ENCODE assay signal across 8 mouse cellular contexts in the genomic region with DNA sequence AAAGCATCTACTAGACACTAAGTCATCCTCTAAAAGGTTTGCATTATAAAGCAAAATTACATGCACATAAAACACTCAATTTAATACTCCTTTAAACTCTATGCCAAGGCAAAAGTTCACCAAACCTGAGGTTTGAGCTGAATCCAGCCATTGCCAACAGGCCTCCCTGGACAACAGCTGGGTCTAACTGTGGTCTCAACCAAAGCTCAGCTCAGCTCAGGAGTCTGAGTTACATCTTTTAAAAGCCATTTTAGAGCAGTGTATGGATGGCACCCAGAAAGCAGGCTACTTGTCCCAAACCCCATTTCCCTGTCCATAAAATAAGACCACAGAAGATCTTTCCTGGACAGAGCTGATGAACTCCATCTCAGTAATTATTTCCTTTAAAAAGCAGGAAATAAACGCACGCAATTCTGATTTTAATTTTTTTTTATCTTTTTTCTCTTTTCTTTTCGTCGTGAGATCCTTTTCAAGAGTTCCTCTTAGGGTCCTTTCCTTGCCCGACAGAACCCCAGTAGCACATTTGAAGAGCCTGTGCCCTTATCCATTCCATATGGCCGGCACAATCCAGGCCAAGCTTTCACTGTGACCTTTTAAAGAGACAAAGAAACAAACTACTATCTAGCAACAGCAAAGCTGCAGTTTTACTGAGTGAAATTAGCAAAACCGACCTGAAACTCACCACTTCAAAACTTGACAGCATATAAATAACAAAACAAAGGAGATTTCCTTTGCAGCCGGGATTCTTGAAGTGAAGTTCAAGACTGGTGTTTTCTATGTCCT. TPM values are rescaled to one million over a fixed set of nuclear protein-coding genes. Genes with fewer than 3 reads are reported as not detected.
DNase-seq lines count a peak whose midpoint lies in the region; ATAC-seq lines count a peak whose summit lies in the region.

No protein-coding gene starts in this region.

- peak; percentile 54 for DNase-seq in urinary bladder, postnatal 14 days (ENCODE audit: low spot score)
- no peak for DNase-seq in urinary bladder, postnatal 10 days (ENCODE audit: low spot score)
- peak; percentile 67 for DNase-seq in embryo, embryonic 11 days
- peak; percentile 80 for DNase-seq in lung, postnatal 36 days
- no peak for DNase-seq in left cerebral cortex, adult 9 months (ENCODE audit: low spot score in 2 of 2)

- H3K4me2 ChIP-seq in heart, embryonic 12.5 days, result peak overlapping the region; percentile 86
- H3K4me2 ChIP-seq in kidney, embryonic 14.5 days (replicated peaks; ENCODE audit: low read depth, low read length), result peak overlapping the region; percentile 87
- H3K4me2 ChIP-seq in stomach, embryonic 16.5 days (ENCODE audit: low read depth, low read length), result peak overlapping the region; percentile 91

- no peak for ATAC-seq in heart, embryonic 12.5 days (ENCODE audit: insufficient number of reproducible peaks, low FRiP score)
- ATAC-seq in kidney, embryonic 14.5 days (ENCODE audit: low FRiP score, low TSS enrichment), result no peak
- ATAC-seq in stomach, embryonic 16.5 days (ENCODE audit: insufficient read depth, low FRiP score), result no peak

- peak overlapping the region; percentile 93; the same call in 1 of the 2 replicates for H3K9ac ChIP-seq in heart, embryonic 12.5 days
- H3K9ac ChIP-seq in kidney, embryonic 14.5 days (ENCODE audit: low read depth, low read length), result peak overlapping the region; percentile 72; the same call in 1 of the 2 replicates
- 0 out of 2 replicates have a peak overlapping the region, but pooled peaks have one; percentile 80 for H3K9ac ChIP-seq in stomach, embryonic 16.5 days (ENCODE audit: low read length)

- H3K27ac ChIP-seq in heart, embryonic 12.5 days (ENCODE audit: poor library complexity, severe bottlenecking), result 0 out of 2 replicates have a peak overlapping the region, but pooled peaks have one; percentile 89
- no peak overlapping the region for H3K27ac ChIP-seq in kidney, embryonic 14.5 days (ENCODE audit: low read depth, low read length)
- no peak overlapping the region for H3K27ac ChIP-seq in stomach, embryonic 16.5 days (ENCODE audit: low read length)

- no peaks in the 10 kb centered on the region for H3K9me3 ChIP-seq in heart, embryonic 12.5 days (replicated peaks)
- no peaks in the 10 kb centered on the region for H3K9me3 ChIP-seq in kidney, embryonic 14.5 days (ENCODE audit: control insufficient read depth, low read length)
- no peaks in the 10 kb centered on the region for H3K9me3 ChIP-seq in stomach, embryonic 16.5 days (replicated peaks; ENCODE audit: control insufficient read depth, low read length)

- no peaks in the 10 kb centered on the region for H3K36me3 ChIP-seq in heart, embryonic 12.5 days
- no peaks in the 10 kb centered on the region for H3K36me3 ChIP-seq in kidney, embryonic 14.5 days (ENCODE audit: control insufficient read depth, insufficient read depth, low read length)
- no peaks in the 10 kb centered on the region for H3K36me3 ChIP-seq in stomach, embryonic 16.5 days (ENCODE audit: control insufficient read depth, insufficient read depth, low read length)

- H3K4me1 ChIP-seq in heart, embryonic 12.5 days (replicated peaks), result peaks cover 8% of the 10 kb centered on the region
- 0 out of 2 replicates have a peak, but pooled peaks cover 2% of the 10 kb centered on the region for H3K4me1 ChIP-seq in kidney, embryonic 14.5 days (ENCODE audit: control insufficient read depth, insufficient read depth, low read length)
- peaks cover 10% of the 10 kb centered on the region for H3K4me1 ChIP-seq in stomach, embryonic 16.5 days (ENCODE audit: control insufficient read depth, insufficient read depth, low read length)

- peak overlapping the region; percentile 91 for H3K4me3 ChIP-seq in heart, embryonic 12.5 days
- H3K4me3 ChIP-seq in kidney, embryonic 14.5 days (ENCODE audit: low read length), result peak overlapping the region; percentile 75
- peak overlapping the region; percentile 80 for H3K4me3 ChIP-seq in stomach, embryonic 16.5 days (replicated peaks; ENCODE audit: low read length)

- no peaks in the 10 kb centered on the region for H3K27me3 ChIP-seq in heart, embryonic 12.5 days (replicated peaks)
- no peaks in the 10 kb centered on the region for H3K27me3 ChIP-seq in kidney, embryonic 14.5 days (ENCODE audit: control insufficient read depth, insufficient read depth, low read length)
- no peaks in the 10 kb centered on the region for H3K27me3 ChIP-seq in stomach, embryonic 16.5 days (ENCODE audit: control insufficient read depth, insufficient read depth, low read length)

- 4% methylated on average over 8 of the region's 8 CpGs for WGBS in heart, embryonic 12.5 days
- 8% methylated on average over 8 of the region's 8 CpGs for WGBS in kidney, embryonic 14.5 days
- WGBS in stomach, embryonic 16.5 days, result 11% methylated on average over 8 of the region's 8 CpGs

RNA-seq across cellular contexts. Expression of a gene that starts 21.8 kb away (rescaled TPM):
- 10.8 and 11.2 TPM in 2 replicates for polyA plus RNA-seq in heart, embryonic 12.5 days (2016; fragmentation: Nextera tagmentation; extraction: Ambion mirVana)
- 9.0 and 12.7 TPM in 2 replicates for polyA plus RNA-seq in kidney, embryonic 14.5 days (2014; fragmentation: Nextera tagmentation; extraction: Ambion mirVana)
- polyA plus RNA-seq in stomach, embryonic 16.5 days (2015; fragmentation: Nextera tagmentation; extraction: Ambion mirVana), result 3.7 and 5.0 TPM in 2 replicates

Comparison
In these comparisons a context has a peak if more than half of its experiments do, and no peak if none do; other contexts are left out.
1. DNase-seq: peak in urinary bladder, postnatal 14 days (single experiment), embryo, embryonic 11 days (single experiment) and lung, postnatal 36 days (single experiment); none in urinary bladder, postnatal 10 days (single experiment) and left cerebral cortex, adult 9 months (0 of 2).
2. Peak in every context shown above with its lines, with median percentiles within 50 percentile points of each other: H3K4me2 ChIP-seq, H3K4me3 ChIP-seq and H3K9ac ChIP-seq.